Mouse (Mus musculus) heart, embryonic 14.5 days (tissue): ENCODE results near the gene Nanos3. TPM values are rescaled to one million over a fixed set of nuclear protein-coding genes. Genes with fewer than 3 reads are reported as not detected.
A peak's percentile ranks its signal among the peaks of the same experiment; 100 is the strongest.

Experiments
- ATAC-seq: fragments of 200-750 bp; cut with Nextera tagmentation; 2 replicates; pipeline ENCODE4 v1.8.0; 2017; ENCODE audit warnings: low read depth, moderate TSS enrichment; ENCODE audit not compliant: insufficient number of reproducible peaks, insufficient read depth, low FRiP score
- H3K27ac ChIP-seq, 2 experiments: fragments of 200-500 bp in 1 of 2; fragments of 300-500 bp in 1 of 2; sonication (generic) in 1 of 2; replicated peaks in 1 of 2; 2 replicates each; pipeline ENCODE4 v1.5.1; 2012 to 2014; ENCODE audit warnings: low read depth in 2 of 2, low read length in 2 of 2, control low read depth in 1 of 2, mild to moderate bottlenecking in 1 of 2, mixed read lengths in 1 of 2; ENCODE audit not compliant: control insufficient read depth in 1 of 2, insufficient read depth in 1 of 2
- H3K27me3 ChIP-seq: fragments of 300-500 bp; sonication (generic); 2 replicates; pipeline ENCODE4 v1.6.1; 2014; ENCODE audit warnings: mild to moderate bottlenecking, low read length, control low read depth; ENCODE audit not compliant: control insufficient read depth, insufficient read depth
- H3K36me3 ChIP-seq: fragments of 300-500 bp; sonication (generic); 2 replicates; pipeline ENCODE4 v1.6.1; 2014; ENCODE audit warnings: mild to moderate bottlenecking, control low read depth, low read length, mixed read lengths; ENCODE audit not compliant: control insufficient read depth, insufficient read depth
- H3K4me1 ChIP-seq, 2 experiments: fragments of 200-500 bp in 1 of 2; fragments of 300-500 bp in 1 of 2; sonication (generic) in 1 of 2; 2 replicates each; pipeline ENCODE4 v1.6.1; 2012 to 2014; ENCODE audit warnings: low read length in 2 of 2, control low read depth in 1 of 2, mixed read lengths in 1 of 2; ENCODE audit not compliant: control insufficient read depth in 2 of 2, insufficient read depth in 2 of 2
- H3K4me2 ChIP-seq: fragments of 300-500 bp; sonication (generic); 2 replicates; pipeline ENCODE4 v1.6.1; 2014; ENCODE audit warnings: mild to moderate bottlenecking, low read length
- H3K4me3 ChIP-seq, 2 experiments: fragments of 200-500 bp in 1 of 2; fragments of 300-500 bp in 1 of 2; sonication (generic) in 1 of 2; 2 replicates each; pipeline ENCODE4 v1.5.1; 2012 to 2014; ENCODE audit warnings: low read length in 2 of 2, mild to moderate bottlenecking in 2 of 2, control low read depth in 1 of 2, low read depth in 1 of 2, moderate library complexity in 1 of 2; ENCODE audit not compliant: control insufficient read depth in 1 of 2, insufficient read depth in 1 of 2
- H3K9ac ChIP-seq: fragments of 300-500 bp; sonication (generic); 2 replicates; pipeline ENCODE4 v1.6.1; 2014; ENCODE audit warnings: mild to moderate bottlenecking, low read length
- H3K9me3 ChIP-seq: fragments of 300-500 bp; sonication (generic); 2 replicates; pipeline ENCODE4 v1.6.1; 2016; ENCODE audit warnings: low read length, control low read depth; ENCODE audit not compliant: control insufficient read depth
- WGBS: fragments of 180-500 bp; shearing (Covaris S2); extraction: QIAGEN DNeasy Blood & Tissue Kit; methylation state at CpG from one replicate; pipeline ENCODE4 v1.1.7; 2014; 5-methylcytosine and 5-hydroxymethylcytosine counted together
- polyA plus RNA-seq: library from polyadenylated mRNA; unstranded; fragments of >200 nt; fragmentation: Nextera tagmentation; extraction: Ambion mirVana; gene quantifications from 2 replicates; pipeline ENCODE4 v1.2.1, GENCODE M21; 2014

The Nanos3 gene
- polyA plus RNA-seq, 1 experiment from 2014 or later: 3.8 TPM

GRCm38 (mm10) chr8:84188671-84189070 is 3.7 kb upstream of the Nanos3 start:
- no peaks in the 10 kb centered on the region for H3K36me3 ChIP-seq
- peaks cover 24 to 32% of the 10 kb centered on the region in 2 experiments for H3K4me1 ChIP-seq
- WGBS: 89% methylated on average over 10 of the region's 10 CpGs
- H3K4me2 ChIP-seq: no peak overlapping the region
- no peak overlapping the region for H3K4me3 ChIP-seq
- no peaks in the 10 kb centered on the region for H3K27me3 ChIP-seq
- H3K9ac ChIP-seq: no peak overlapping the region
- H3K9me3 ChIP-seq: no peaks in the 10 kb centered on the region
- no peak for ATAC-seq
- H3K27ac ChIP-seq: no peak overlapping the region

GRCm38 (mm10) chr8:84187065-84187755 is 2.2 kb upstream of the Nanos3 start:
- 3% methylated on average over 21 of the region's 21 CpGs for WGBS
- H3K4me1 ChIP-seq: peaks cover 20 to 29% of the 10 kb centered on the region in 2 experiments
- no peaks in the 10 kb centered on the region for H3K27me3 ChIP-seq
- no peaks in the 10 kb centered on the region for H3K36me3 ChIP-seq
- peak overlapping the region; percentile 65 for H3K9ac ChIP-seq
- H3K4me3 ChIP-seq: peak overlapping the region; percentile 36 to 43
- peak overlapping the region; percentile 91 for H3K4me2 ChIP-seq
- H3K9me3 ChIP-seq: no peaks in the 10 kb centered on the region
- no peak for ATAC-seq
- H3K27ac ChIP-seq: peak overlapping the region; percentile 4 to 51; a peak in 3 of 4 replicates

- WGBS: under 1% methylated on average over 12 of the region's 12 CpGs
- Histone ChIP-seq H3K9ac (peak overlapping the region; percentile 65), H3K36me3 (no peaks in the 10 kb centered on the region), H3K4me2 (peak overlapping the region; percentile 91), H3K4me1 (peaks cover 14 to 24% of the 10 kb centered on the region in 2 experiments), H3K27me3 (no peaks in the 10 kb centered on the region), H3K4me3 (peak overlapping the region; percentile 36 to 43), H3K9me3 (no peaks in the 10 kb centered on the region), H3K27ac (peak overlapping the region; percentile 4 to 51; a peak in 3 of 4 replicates)
- 0 out of 2 replicates have a peak, but pooled peaks have one; percentile 23 for ATAC-seq
These were observed 1.5 kb upstream of the Nanos3 start for GRCm38 (mm10) chr8:84186547-84186946.

DNA sequence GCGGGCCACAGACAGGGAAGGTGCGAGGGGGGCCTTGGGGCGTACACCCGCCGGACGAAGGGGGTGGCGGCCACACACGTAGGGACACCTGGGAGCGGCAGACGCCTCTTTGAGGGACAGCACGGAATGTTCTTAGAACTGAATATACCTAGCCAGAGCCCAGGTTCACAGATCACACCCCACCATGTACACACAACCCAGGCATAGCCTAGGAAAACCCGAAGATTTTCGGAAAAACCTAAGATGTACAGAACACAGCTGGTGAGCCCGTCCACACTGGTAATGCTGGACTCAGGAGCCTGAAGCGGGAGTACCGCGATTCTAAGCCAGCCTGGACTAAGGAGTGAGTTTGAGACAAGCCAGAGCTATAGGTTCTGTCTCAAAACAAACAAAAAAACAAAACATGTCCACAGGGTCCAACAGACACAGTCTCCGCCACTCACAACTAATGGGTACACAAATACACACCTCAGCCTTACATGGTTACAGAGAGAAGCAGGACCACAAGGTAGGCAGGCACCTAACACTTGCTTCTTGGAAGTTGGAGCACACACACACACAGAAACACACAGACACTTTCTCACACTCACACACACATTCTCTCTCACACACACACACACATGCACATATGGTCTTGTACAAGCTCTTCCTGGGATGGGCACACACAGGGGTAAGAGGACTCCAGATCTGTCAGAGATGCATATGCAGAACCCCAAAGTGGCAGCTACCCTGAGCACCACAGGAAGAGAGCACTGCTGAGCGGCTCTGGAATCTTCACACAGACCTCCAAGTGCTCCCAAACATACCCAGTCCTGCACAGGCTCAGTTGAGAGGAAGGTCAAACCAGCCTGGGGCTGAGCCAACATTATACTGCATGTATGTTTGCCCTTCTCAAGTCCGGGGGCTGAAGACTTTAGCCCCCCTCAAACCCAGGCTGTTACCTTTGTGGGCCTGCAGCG is 653 bp downstream of the Nanos3 start:
- no peaks in the 10 kb centered on the region for H3K9me3 ChIP-seq
- H3K27ac ChIP-seq: peak overlapping the region; percentile 4 to 78; a peak in 3 of 4 replicates
- H3K4me3 ChIP-seq: peak overlapping the region; percentile 77 to 82
- H3K36me3 ChIP-seq: no peaks in the 10 kb centered on the region
- H3K4me2 ChIP-seq: peak overlapping the region; percentile 92
- no peaks in the 10 kb centered on the region for H3K27me3 ChIP-seq
- peaks cover 25 to 43% of the 10 kb centered on the region in 2 experiments for H3K4me1 ChIP-seq
- no peak for ATAC-seq
- 19% methylated on average over 21 of the region's 21 CpGs for WGBS
- H3K9ac ChIP-seq: peak overlapping the region; percentile 97

- 1% methylated on average over 67 of the region's 87 CpGs for WGBS
- peak overlapping the region; percentile 77 to 82 for H3K4me3 ChIP-seq
- H3K9me3 ChIP-seq: no peaks in the 10 kb centered on the region
- no peaks in the 10 kb centered on the region for H3K27me3 ChIP-seq
- H3K27ac ChIP-seq: peak overlapping the region; percentile 4 to 78; a peak in 3 of 4 replicates
- peak overlapping the region; percentile 92 for H3K4me2 ChIP-seq
- H3K9ac ChIP-seq: peak overlapping the region; percentile 97
- H3K4me1 ChIP-seq: peaks cover 25 to 52% of the 10 kb centered on the region in 2 experiments
- H3K36me3 ChIP-seq: no peaks in the 10 kb centered on the region
- ATAC-seq: no peak
These were observed 1.5 kb downstream of the Nanos3 start for GRCm38 (mm10) chr8:84183261-84184084.

DNA sequence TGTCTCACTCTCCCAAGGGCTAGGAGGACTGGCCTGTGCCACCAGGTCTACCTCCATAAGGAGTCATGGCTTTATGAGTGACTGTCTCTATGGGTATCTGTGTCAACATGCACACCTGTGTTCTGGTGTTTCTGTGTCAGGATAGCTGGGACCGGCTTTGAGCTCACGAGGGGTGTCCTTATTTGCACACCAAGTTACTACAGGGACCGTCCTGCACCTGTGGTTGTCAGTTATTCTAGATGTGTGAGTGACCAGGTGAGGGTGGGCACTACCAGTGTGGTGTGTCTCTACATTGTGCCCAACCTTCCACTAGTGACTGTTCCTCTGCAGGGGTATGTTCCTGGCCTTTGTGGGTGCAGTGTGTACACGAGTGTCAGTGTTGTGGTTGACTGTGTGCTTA is 2.2 kb downstream of the Nanos3 start:
- WGBS: 67% methylated on average over 4 of the region's 4 CpGs
- H3K9ac ChIP-seq: peak overlapping the region; percentile 97
- H3K9me3 ChIP-seq: no peaks in the 10 kb centered on the region
- no peak for ATAC-seq
- H3K27ac ChIP-seq: peak overlapping the region in 1 of 2 experiments; percentile 78; a peak in 1 of 4 replicates
- H3K4me1 ChIP-seq: peaks cover 28 to 58% of the 10 kb centered on the region in 2 experiments
- peak overlapping the region; percentile 92 for H3K4me2 ChIP-seq
- H3K36me3 ChIP-seq: no peaks in the 10 kb centered on the region
- peak overlapping the region; percentile 77 to 82 for H3K4me3 ChIP-seq
- H3K27me3 ChIP-seq: no peaks in the 10 kb centered on the region
